Mouse (Mus musculus): Measurements from ENCODE around the gene Chchd6. TPM values are rescaled to one million over a fixed set of nuclear protein-coding genes. Genes with fewer than 3 reads are reported as not detected.

Gene Chchd6
- polyA plus RNA-seq, 1 experiment = 158 TPM

DNA sequence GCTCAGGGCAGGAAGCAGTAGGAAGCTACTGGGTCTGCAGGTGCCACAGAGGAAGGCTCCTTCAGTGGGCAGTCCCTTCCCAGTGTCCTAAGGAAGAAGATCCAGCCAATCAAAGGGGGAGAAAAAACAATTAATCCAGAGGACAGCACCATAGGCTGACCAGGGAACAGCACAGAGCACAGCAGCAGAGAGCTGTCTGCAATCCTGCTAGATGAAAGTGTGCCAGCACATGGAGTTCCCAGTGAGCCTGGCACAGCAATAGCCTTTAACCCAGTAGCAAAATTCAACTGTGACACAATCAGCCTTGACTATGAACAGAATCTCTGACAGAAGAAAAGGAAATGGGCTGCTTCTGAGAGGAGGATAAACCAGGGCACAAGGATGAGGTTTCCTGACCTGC, 9.8 kb downstream of the Chchd6 start:
- DNase-seq (ENCODE audit: low read depth) = peak; percentile 44

DNA sequence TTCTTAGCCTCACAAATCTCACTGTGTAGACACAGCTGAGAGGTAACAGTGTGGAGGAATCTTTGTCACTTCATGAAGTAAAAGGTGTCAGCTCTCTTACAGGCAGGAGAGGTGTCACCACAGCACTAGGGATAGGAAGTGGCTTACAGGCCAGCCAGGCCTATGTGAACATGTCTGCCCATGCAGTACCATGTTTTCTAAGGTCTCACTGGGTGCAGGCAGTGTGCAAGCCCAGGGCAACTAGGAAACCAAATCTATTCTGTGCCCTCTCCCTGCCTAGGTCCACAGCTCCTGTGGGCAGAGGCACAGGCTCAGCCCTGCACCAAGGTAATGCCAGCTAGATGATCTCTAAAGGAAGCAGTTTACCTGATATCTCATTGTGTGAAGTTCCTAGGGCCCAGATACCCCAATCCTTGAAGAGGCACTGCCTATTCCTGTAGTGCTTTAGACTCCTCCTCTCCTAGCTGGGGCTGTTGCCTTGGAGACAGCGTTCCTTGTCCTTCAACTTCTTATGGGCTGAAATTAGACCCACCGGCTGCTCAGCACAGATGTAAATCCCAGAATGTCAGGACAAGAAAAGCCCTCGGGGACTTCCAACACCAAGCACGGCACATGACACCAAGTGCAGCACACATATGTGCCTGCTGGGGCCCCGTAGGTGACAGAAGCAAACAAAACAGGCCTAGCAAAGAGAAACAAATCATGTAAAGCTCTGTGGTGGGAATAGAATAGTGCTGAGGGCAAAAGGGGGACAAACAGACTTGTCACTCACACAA, 10.6 kb downstream of the Chchd6 start:
- no peak for DNase-seq (ENCODE audit: low read depth)

DNA sequence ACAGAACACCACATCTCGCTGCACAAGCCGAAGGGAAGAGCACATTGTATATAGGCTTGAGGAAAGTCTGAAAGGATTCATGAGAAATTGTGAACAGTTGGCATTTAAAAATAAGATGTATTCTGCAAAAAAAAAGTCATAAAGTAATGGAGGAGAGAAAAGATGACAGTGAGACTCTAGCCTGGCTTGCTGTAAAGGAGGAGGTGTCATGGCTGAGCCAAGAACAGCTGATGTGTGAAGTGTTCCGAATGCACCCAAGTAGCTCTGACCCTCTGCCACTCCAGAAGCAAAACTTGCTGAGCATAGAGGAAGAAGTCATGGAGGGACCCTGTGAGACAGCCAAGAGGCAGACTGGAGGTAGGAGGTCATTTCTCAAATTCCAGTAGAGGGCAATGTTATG, 12.3 kb downstream of the Chchd6 start:
- no peak for DNase-seq (ENCODE audit: low read depth)

DNA sequence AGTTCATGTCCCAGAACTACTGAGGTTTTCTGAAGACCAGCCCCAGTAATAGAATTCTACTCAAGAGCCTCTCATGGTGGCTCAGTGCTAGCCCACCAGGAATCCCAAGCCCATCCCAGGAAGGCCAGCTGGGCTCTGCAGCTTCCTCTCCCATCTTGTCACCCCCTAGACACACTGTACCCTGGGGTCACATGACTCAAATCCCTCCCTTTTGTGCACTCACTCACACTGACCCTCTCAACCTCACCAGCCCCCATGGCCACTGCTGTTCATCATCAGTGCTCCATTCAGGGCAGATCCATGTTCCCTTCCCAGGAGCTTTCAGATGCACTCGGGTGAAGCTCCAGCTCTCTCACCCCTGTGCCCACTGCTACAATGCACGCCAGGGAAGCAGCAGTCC, 20.8 kb downstream of the Chchd6 start:
- DNase-seq (ENCODE audit: low read depth) = no peak

DNA sequence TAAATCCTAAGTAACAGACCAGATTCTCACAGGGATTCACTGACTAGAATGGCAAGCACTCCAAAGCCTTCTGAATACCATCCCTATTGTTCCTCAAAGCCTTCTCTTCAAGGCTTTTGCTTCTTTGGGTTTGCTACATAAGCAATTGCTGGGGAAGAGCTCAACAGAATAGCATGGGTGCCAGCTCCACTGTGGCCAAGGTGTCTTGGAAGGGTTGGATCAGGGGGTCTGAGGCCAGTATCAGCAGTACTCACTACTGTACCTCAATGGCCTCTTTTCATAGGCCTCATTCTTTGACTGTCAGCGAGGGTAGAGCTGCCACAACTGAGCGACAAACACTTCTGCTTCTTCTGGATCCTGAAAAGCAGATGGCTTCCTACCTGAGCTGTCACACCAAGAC, 21.7 kb downstream of the Chchd6 start:
- DNase-seq (ENCODE audit: low read depth) = no peak

DNA sequence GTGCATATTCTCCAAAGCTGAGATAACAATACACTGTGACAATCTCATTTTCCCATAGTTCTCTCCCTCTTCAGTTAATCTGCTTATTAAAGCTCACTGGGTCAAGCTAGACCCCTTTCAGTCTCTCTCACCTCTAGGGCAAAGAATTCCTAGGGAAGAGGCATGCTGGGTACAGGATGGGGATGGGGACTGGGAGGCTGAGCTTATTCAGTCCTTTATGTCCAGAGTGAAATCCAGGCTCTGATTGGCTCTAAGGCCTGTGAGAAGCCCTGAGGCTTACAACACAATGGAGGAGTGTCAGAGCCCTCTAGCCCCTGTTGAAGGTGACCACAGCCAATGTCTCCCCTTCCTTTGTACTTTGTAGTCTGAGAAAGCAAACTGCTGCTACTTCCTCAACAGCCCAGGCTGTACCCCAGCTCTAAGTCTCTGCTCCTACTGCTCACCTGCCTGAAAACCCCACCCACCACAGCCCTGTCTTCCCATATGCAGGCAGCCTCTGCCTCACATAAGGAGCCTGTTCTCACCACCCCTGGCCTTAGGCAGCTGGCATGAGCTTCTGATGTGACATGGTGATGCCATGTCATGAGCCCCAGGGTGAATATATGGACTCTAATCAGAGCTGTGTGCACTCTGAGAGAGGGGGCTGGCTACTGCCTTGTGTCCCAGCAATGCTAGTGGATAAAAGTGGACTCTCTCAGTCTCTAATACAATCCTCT, 22.4 kb downstream of the Chchd6 start:
- no peak for DNase-seq (ENCODE audit: low read depth)

DNA sequence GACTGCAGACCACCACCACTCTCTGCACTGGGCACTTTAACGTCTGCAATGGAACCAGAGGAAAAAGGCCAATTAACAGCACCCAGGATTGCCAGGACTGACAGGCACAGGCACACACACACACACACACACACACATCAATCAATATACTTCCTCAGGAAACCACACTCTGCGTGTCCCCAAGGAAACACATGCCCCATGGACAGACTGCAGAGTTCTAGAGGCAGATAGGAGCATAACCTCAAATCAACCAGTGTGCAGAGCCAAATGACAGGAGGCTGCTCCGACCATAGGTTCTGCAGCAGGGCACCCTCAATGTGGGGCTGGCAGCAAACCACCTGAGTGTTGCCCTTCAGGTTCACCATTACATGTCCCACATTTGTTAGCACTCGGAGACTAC, 26.1 kb downstream of the Chchd6 start:
- no peak for DNase-seq (ENCODE audit: low read depth)

DNA sequence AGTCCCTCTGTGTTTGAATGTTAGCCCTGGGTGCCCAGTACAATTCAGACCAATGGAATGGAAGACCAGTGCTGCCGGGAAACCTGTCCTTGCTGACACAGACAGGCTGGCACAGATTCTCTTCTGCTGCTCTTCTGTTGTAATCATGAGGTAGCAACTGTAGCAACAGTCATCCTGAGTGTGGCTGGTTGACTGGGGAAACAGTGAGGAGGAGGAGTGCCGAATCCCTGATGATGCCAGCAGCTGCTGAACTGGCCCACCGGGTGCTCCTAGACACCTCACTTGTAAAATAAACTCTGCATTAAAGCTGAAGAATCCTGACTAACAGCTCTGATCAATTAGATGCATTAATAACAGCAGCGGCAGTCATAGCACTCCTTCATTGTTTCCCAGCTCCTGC, 28.7 kb downstream of the Chchd6 start:
- no peak for DNase-seq (ENCODE audit: low read depth)

DNA sequence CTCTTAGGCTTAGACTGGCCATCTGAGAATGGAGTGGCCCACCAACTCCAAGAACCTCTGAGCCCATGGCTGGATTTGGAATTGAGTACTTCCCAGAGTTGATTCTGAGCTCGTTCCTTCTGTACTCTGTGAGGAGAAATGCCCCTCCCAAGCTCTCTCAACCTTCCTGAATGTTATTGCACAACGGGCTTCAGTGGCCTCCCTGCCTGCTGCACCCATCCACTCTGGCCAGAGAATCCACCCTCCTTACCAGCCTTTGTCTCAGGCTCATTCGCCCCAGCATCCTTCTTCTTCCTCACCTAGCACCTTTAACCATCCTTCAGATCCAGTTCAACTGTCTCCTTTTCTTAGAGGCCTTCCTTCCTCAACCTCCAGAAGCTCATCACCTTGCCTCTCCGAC, 32.1 kb downstream of the Chchd6 start:
- no peak for DNase-seq (ENCODE audit: low read depth)

DNA sequence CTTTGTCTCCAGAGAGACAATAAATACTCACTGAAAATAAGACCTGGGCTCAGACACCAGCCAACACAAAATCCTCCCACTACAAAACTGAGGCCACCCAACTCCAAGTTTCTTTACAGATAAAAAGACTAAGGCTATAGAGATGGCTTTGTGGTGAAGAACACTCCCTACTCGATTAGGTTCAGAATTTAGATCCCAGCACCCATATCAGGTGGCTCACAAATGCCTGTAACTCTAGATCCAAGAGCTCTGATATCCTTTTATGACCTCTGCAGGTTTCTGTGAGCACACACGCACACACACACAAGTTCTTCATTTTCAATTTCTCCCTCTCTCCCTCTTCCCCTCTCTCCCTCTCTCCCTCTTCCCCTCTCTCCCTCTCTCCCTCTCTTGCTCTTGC, 34.6 kb downstream of the Chchd6 start:
- DNase-seq (ENCODE audit: low read depth) = no peak

DNA sequence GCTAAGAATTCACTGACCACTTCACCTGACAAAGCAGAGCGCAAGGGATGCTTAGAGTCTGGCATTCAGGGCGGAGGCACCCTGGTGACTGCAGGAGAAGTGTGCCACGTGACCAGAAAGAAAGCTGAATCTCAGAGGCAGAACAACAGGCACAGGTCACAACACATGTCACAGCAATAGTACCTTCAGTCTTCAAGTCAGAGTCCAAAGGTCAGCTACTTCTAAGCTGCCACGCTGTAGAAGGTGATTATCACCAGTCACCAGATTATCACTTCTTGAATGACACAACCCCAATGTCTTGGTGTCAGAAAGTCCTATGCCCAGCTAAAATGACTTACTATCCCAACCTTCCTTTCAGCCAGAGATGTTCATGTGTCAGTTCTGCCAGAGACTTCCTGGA, 37.8 kb downstream of the Chchd6 start:
- DNase-seq (ENCODE audit: low read depth) = no peak

DNA sequence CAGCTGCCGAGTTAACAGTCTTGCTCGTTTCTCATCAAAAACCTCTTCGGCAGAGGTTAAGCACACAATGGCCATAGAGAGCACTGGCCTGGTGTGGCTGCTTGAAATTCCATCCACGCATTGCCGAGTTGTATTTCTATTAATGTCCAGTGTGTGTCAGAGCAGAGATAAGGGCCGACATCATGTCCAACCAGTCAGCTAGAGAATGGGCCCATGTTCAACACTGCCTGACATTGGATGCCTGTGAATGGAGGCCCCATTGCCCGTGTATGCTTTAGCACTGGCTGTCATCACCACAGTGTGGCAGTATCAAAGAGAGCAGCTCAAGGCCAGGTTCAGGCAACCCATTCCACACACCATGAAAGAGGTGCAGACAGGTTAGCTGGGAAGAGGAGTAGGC, 38.9 kb downstream of the Chchd6 start:
- no peak for DNase-seq (ENCODE audit: low read depth)

DNA sequence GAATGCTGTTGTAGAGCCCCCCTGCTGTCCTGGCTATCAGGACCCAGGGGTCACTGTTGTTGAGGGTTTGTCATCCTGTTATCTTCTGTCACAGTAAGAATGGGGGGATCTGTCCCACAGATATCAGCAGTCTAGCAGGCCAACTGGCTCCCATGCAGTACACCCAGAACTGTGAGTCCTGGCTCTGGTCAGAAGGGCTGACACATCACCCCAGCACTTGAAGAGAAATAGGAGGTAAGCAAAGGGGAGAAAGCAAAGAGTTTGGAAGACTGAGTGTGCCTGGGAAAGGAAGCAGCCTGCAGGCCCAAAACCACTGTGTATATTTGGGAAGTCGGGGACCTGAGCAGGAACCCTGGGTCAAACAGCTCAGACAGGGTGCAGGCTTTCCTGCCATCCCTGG, 39.5 kb downstream of the Chchd6 start:
- no peak for DNase-seq (ENCODE audit: low read depth)

DNA sequence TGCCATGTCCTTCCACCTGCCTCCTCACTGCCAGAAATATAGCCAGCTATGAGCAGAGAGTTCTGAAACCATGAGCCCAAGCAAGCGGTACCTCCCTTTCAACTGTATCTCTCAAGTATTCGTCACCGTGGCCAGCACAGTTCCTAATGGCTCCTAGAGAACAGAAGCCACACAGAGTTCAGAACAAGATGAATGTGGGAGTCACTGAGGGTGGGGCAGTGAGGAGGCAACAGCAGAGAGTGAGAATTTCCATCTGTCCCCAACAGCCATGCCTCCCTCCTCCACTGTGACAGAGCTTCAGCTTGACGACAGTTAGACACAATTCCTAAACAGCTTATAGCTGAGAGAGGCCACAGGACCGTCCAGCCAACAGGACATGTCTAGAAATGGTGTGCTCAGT, 41.4 kb downstream of the Chchd6 start:
- no peak for DNase-seq (ENCODE audit: low read depth)

DNA sequence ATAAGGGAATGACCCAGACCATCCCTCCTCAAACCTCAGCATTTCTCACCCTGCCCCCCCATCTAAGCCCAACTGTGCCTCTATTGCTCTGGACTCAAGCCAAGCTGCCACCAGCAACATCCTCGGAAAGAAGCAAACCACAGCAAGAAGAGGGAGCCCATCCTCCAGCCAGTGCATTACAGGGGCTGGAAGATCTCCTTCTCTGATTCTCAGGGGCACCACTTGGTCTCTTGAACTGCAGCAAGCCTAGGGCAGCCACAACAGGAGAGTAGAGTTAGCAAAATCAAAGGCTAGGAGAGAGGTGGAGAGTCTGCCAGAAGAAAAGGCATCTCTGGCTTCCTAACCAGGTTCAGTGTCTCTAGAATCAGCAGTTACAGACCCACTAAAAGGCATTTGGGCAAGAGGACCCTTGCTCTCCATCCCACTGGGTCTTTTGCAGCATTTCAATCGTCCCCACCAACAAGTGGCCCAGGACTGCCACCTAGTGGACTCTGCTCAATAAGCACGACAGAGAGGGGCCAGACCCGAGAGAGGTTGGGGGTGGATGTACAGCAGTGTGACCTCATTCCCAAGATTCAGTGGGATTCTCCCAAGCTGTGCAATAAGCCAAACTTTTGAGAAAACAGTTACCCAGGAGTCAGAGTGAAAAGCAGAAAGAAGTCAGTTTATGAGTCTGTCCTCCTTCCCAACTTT, 42.3 kb downstream of the Chchd6 start:
- DNase-seq (ENCODE audit: low read depth) = no peak

DNA sequence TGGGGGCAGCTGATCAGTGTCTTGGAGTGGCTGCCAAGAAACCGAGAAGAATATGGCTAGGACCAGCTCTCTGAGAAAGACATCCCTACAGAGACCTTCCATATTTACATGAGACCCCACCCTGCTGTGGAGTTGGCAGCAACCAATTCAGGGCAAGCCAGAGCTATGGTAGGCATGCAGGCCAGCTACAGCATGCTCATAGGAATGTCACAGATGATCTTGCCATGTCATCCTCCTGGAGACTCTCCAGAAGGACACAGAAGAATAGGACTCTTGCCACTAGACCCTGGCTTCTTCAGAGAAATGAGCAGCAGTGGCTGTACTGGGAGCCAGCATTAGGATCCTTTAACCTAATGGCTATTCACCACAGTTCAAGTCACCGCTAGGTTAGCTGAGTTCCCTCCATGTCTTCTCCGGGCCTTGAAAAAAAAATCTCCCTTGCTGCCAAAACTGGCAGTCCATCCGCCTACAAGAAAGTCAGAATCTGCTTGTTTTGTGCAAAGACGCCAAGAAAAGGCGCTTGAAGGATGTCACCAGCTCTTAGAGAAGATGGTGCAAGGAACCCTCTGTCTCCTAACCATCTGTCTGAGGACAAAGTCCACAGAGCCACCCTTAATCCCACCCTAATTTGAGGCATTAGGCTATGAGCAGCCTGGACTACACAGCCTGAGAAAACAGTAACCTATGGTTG, 43.0 kb downstream of the Chchd6 start:
- no peak for DNase-seq (ENCODE audit: low read depth)

DNA sequence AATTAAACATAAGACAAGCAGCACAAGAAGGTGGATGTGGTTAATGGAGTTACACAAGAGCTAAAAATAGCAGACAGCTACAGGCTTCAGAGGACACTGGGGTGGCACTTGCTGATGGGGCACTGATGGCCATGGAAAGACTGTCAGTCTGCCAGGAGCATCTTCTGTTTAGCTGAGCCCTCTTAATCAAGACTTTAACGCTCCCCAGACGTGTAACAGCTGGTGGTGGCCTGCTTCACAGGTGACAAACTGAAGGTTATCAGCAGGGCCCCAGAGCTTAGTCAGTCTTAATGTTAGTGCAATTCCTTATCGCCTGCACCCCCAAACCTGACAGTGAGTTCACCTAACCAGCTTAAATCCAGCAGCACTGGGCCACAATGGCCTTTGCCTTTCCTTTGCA, 46.3 kb downstream of the Chchd6 start:
- DNase-seq (ENCODE audit: low read depth) = no peak

DNA sequence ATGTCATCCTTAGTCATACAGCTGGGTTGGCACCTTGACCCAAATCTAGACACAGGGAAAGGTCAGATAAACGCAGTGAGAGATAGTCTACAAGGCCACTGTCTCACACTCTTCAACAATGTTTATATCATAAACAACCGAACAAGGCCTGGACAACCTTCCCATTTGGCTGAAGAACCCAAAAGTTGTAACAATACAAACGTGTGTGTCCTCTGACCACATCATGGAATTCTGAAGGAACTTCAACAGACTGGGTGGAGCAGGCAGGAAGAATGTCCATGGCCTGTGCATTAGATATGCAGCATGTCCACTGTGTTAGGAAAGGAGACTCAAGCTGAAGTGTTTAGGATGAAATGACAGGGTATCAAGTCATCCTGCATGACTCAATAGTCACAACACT, 47.5 kb downstream of the Chchd6 start:
- no peak for DNase-seq (ENCODE audit: low read depth)

DNA sequence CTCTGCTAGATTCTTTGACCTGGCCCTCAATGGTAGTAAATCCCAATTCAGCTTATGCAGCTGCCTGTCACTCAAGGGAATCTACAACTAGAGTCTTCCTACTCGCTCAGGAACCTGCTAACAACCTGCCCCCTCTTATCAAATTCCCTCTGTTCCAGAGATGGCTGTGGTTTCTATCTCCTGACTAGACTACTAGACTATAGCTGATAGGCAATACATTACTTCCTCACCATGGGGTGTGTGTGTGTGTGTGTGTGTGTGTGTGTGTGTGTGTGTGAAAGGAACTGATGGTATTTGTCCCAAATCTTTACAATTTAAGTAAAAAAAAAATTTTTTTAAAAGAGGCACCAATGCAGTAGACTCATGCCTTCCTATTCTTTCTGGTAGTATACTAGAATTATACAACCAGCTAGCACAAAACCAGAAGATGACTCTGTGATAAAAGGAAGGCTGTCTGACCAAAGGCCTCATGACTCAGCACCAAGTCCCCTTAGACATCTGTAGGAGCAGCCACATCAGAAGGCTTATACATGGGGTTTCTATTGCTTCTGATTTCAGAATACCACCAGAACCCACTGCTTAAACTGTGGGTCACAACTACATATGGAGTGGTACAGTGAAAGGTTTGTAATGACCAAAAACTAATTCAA, 57.2 kb downstream of the Chchd6 start:
- DNase-seq (ENCODE audit: low read depth) = no peak

DNA sequence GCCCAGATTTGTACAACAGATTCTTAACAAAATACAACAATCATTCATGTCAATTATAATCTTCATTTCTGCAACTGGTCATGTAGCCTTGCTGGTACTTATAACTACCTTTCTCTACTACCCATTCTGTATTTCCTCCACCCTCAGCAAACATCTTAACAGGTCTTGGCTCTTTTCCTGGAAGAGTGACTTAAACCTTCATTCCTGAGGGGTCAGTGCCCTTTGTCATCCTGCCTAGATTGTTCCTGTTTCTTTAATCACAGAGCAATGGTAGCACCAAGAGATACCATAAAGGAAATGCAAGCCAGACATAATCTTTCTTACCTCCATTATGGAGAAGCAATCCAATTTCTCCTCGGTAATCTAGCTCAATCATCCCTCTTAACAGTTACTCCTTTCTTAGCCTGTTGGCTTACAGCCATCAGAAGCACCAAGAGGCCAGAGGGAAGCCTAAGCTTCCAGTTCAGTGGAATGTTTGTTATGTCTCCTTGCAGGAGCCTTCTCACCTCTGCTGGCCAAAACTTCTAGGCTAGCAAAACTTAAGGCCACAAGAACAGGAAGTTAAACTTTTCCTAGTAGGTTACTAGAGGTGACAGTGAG, 59.7 kb downstream of the Chchd6 start:
- no peak for DNase-seq (ENCODE audit: low read depth)

DNA sequence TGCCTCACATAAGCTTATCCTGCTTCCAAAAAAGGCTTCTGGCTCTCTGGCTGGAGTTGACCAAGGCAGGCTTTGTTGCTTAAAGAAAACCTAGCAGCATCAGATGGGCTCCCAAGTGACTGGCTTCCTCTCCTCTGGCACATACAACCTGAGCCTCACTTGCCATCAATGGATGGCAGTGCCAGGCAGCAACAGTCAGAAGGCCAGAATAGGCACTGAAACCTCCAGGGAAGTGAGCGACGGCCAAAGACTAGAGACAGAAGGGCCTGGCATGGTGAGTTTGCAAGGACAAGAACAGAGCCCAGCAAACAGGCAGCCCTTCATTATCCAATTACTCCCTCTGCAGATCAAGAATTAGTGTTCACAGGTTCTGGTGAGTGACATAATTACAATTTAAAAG, 70.7 kb downstream of the Chchd6 start:
- no peak for DNase-seq (ENCODE audit: low read depth)

DNA sequence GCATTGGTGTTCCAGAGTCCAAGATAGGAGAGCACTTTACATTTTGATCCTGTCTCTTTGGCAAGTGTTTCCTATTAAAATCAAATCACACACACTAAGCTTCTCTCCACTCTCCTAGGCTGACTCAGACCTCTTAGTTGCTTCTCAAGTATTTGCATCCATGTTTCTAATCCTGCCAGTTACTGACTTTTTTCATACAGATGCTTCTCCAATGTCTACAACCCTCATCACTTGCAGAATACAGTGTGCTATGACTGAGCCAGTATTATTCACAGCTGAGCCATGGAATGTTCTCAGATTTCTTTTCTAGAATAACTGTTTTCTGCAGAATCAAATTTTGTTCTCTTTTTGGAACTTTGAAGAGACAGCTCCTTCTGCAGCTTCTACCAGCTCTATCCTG, 85.3 kb downstream of the Chchd6 start:
- DNase-seq (ENCODE audit: low read depth) = no peak

Measured in gonadal fat pad, adult 2 months (tissue).